Mouse (Mus musculus): Measurements from ENCODE around the gene Slc2a12. TPM values are rescaled to one million over a fixed set of nuclear protein-coding genes. Genes with fewer than 3 reads are reported as not detected.

Gene Slc2a12
- polyA plus RNA-seq, 1 experiment from 2014 or later: 3.2 TPM

DNA sequence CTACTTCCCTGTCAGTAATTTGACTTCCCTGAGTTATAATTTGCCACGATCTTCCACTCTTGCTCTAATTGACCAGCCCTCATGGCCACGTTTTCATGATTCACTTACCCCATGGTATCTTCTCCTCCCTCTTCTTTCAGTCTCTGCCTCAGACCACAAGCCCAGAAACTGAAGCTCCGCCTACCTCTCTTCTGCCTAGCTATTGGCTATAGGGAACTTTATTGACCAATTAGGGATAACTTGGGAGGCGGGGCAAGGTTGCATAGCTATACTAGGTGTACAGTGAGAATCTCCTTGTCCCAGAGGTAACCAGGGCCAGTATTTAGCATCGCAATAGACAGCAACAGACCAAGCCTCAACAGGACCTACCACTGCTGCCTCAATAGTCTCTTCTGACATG, 31.5 kb upstream of the Slc2a12 start:
- DNase-seq (ENCODE audit: low spot score): no peak

GRCm38 (mm10) chr10:22614554-22614953, 30.3 kb upstream of the Slc2a12 start:
- 90% methylated on average over 8 of the region's 8 CpGs for WGBS
- no peak overlapping the region for H3K4me3 ChIP-seq (ENCODE audit: low read depth, low read length)
- no peaks in the 10 kb centered on the region for H3K27me3 ChIP-seq (replicated peaks; ENCODE audit: insufficient read depth, low read length)
- ATAC-seq (no peak), DNase-seq (ENCODE audit: low spot score) (no peak)
- H3K36me3 ChIP-seq (ENCODE audit: insufficient read depth, low read length): no peaks in the 10 kb centered on the region
- H3K9ac ChIP-seq (replicated peaks; ENCODE audit: low read depth): no peak overlapping the region
- H3K4me2 ChIP-seq (replicated peaks; ENCODE audit: low read depth, low read length): no peak overlapping the region
- TF ChIP-seq CTCF (IDR thresholded peaks at IDR 0.05) (no peak), EP300 (IDR thresholded peaks at IDR 0.05) (no peak)
- no peaks in the 10 kb centered on the region for H3K4me1 ChIP-seq (ENCODE audit: insufficient read depth, low read depth, low read length)
- H3K9me3 ChIP-seq (ENCODE audit: low read length): no peaks in the 10 kb centered on the region
- no peak overlapping the region for H3K27ac ChIP-seq (ENCODE audit: low read length)

More for the DNA sequence above, 31.5 kb upstream of the Slc2a12 start:
- Histone ChIP-seq H3K27me3 (replicated peaks; ENCODE audit: insufficient read depth, low read length) (no peaks in the 10 kb centered on the region), H3K9me3 (ENCODE audit: low read length) (no peaks in the 10 kb centered on the region), H3K9ac (replicated peaks; ENCODE audit: low read depth) (no peak overlapping the region), H3K27ac (ENCODE audit: low read length) (no peak overlapping the region), H3K36me3 (ENCODE audit: insufficient read depth, low read length) (no peaks in the 10 kb centered on the region), H3K4me3 (ENCODE audit: low read depth, low read length) (no peak overlapping the region), H3K4me2 (replicated peaks; ENCODE audit: low read depth, low read length) (no peak overlapping the region), H3K4me1 (ENCODE audit: insufficient read depth, low read depth, low read length) (no peaks in the 10 kb centered on the region)
- 84% methylated on average over 5 of the region's 5 CpGs for WGBS
- no peak for TF ChIP-seq CTCF (IDR thresholded peaks at IDR 0.05)
- TF ChIP-seq EP300 (IDR thresholded peaks at IDR 0.05): no peak
- no peak for ATAC-seq

- peak; percentile 26 for DNase-seq (ENCODE audit: low spot score)
- H3K36me3 ChIP-seq (ENCODE audit: insufficient read depth, low read length): no peaks in the 10 kb centered on the region
- H3K4me3 ChIP-seq (ENCODE audit: low read depth, low read length): no peak overlapping the region
- H3K27me3 ChIP-seq (replicated peaks; ENCODE audit: insufficient read depth, low read length): no peaks in the 10 kb centered on the region
- no peak overlapping the region for H3K9ac ChIP-seq (replicated peaks; ENCODE audit: low read depth)
- 37% methylated on average over 10 of the region's 10 CpGs for WGBS
- no peak for TF ChIP-seq CTCF (IDR thresholded peaks at IDR 0.05)
- no peak for TF ChIP-seq EP300 (IDR thresholded peaks at IDR 0.05)
- ATAC-seq: no peak
- H3K9me3 ChIP-seq (ENCODE audit: low read length): 0 out of 2 replicates have a peak, but pooled peaks cover 4% of the 10 kb centered on the region
- no peak overlapping the region for H3K27ac ChIP-seq (ENCODE audit: low read length)
- no peaks in the 10 kb centered on the region for H3K4me1 ChIP-seq (ENCODE audit: insufficient read depth, low read depth, low read length)
- H3K4me2 ChIP-seq (replicated peaks; ENCODE audit: low read depth, low read length): no peak overlapping the region
Measured at GRCm38 (mm10) chr10:22615309-22615708, 29.5 kb upstream of the Slc2a12 start.

DNA sequence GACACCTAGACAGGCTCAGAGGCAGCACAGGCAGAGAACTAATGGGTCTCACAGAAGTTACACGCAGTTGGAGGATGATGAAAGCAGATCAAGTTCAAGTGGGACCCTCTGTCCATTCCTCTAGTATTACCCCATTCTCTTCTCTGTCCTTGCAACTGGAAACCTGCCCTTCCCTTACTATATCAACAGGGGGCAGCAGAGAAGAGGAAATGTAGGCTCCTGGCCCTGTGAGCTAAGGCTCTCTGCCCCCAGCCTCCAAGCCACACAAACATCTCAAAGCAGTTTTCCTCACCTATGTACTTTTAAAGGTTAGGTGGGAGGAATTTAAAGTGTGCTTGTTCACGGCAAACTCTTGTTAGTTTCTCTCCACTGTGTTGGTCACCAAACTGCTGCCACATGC, 26.0 kb upstream of the Slc2a12 start:
- H3K4me1 ChIP-seq (ENCODE audit: insufficient read depth, low read depth, low read length): no peaks in the 10 kb centered on the region
- 0 out of 2 replicates have a peak, but pooled peaks cover 4% of the 10 kb centered on the region for H3K9me3 ChIP-seq (ENCODE audit: low read length)
- no peak overlapping the region for H3K4me3 ChIP-seq (ENCODE audit: low read depth, low read length)
- no peaks in the 10 kb centered on the region for H3K36me3 ChIP-seq (ENCODE audit: insufficient read depth, low read length)
- DNase-seq (ENCODE audit: low spot score): peak; percentile 38
- no peaks in the 10 kb centered on the region for H3K27me3 ChIP-seq (replicated peaks; ENCODE audit: insufficient read depth, low read length)
- ATAC-seq: peak; percentile 44
- no peak overlapping the region for H3K27ac ChIP-seq (ENCODE audit: low read length)
- H3K9ac ChIP-seq (replicated peaks; ENCODE audit: low read depth): no peak overlapping the region
- peak; percentile 74 for TF ChIP-seq CTCF (IDR thresholded peaks at IDR 0.05)
- TF ChIP-seq EP300 (IDR thresholded peaks at IDR 0.05): no peak
- no peak overlapping the region for H3K4me2 ChIP-seq (replicated peaks; ENCODE audit: low read depth, low read length)
- 59% methylated on average over 2 of the region's 2 CpGs for WGBS

DNA sequence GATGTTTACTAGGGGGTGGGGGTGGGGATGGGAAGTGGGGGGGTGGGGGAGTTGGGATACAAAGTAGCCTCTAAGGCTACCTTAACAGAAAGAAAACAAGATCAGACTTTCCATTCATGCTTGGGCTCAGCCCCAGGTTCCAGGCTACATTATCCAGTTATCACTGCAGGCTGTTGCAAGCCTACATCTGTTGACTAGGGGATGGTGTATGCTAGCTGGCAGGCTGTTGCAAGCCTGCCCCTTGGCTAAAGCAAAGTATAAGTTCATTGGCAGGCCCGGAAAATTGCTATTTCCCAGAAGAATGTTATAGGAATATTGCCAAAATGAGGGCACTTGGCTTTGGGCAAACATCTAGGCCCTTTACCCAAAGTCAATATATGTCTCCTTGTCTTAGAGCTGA, 16.0 kb upstream of the Slc2a12 start:
- ATAC-seq (no peak), DNase-seq (ENCODE audit: low spot score) (no peak)
- Histone ChIP-seq H3K4me1 (ENCODE audit: insufficient read depth, low read depth, low read length) (no peaks in the 10 kb centered on the region), H3K4me2 (replicated peaks; ENCODE audit: low read depth, low read length) (no peak overlapping the region), H3K9ac (replicated peaks; ENCODE audit: low read depth) (no peak overlapping the region), H3K27ac (ENCODE audit: low read length) (no peak overlapping the region), H3K9me3 (ENCODE audit: low read length) (no peaks in the 10 kb centered on the region), H3K36me3 (ENCODE audit: insufficient read depth, low read length) (no peaks in the 10 kb centered on the region), H3K4me3 (ENCODE audit: low read depth, low read length) (no peak overlapping the region), H3K27me3 (replicated peaks; ENCODE audit: insufficient read depth, low read length) (no peaks in the 10 kb centered on the region)
- WGBS: 48% methylated on average over 1 of the region's 1 CpGs
- TF ChIP-seq EP300 (IDR thresholded peaks at IDR 0.05): no peak
- no peak for TF ChIP-seq CTCF (IDR thresholded peaks at IDR 0.05)

- DNase-seq (ENCODE audit: low spot score): no peak
- Histone ChIP-seq H3K36me3 (ENCODE audit: insufficient read depth, low read length) (no peaks in the 10 kb centered on the region), H3K9ac (replicated peaks; ENCODE audit: low read depth) (no peak overlapping the region), H3K27me3 (replicated peaks; ENCODE audit: insufficient read depth, low read length) (no peaks in the 10 kb centered on the region), H3K27ac (ENCODE audit: low read length) (no peak overlapping the region), H3K4me3 (ENCODE audit: low read depth, low read length) (no peak overlapping the region), H3K4me2 (replicated peaks; ENCODE audit: low read depth, low read length) (no peak overlapping the region), H3K4me1 (ENCODE audit: insufficient read depth, low read depth, low read length) (no peaks in the 10 kb centered on the region), H3K9me3 (ENCODE audit: low read length) (no peaks in the 10 kb centered on the region)
- ATAC-seq: no peak
- TF ChIP-seq CTCF (IDR thresholded peaks at IDR 0.05) (no peak), EP300 (IDR thresholded peaks at IDR 0.05) (no peak)
- WGBS: 53% methylated on average over 4 of the region's 4 CpGs
Measured at GRCm38 (mm10) chr10:22631103-22631502, 13.7 kb upstream of the Slc2a12 start.

DNA sequence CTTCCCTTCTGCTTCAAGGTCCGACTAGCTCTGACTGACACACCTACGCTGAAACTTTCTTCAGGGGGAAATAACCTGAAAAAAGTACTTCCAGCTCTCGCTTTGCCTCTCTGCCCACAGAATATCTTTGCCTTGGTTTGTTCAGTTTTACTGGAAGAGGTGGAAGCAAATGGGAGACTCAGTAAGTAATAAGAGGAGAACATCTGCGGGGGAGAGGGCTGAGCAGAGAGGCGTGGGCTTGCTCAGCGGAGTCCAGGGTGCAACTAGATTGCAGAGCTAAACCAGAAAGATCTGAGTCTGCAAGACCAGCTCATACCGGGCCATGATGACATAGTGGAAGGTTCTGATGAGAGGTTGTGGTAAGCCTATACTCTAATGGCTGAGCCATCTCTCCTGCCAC, 13.3 kb upstream of the Slc2a12 start:
- TF ChIP-seq EP300 (IDR thresholded peaks at IDR 0.05): no peak
- no peak for TF ChIP-seq CTCF (IDR thresholded peaks at IDR 0.05)
- no peak for DNase-seq (ENCODE audit: low spot score)
- WGBS: 81% methylated on average over 7 of the region's 7 CpGs
- Histone ChIP-seq H3K4me2 (replicated peaks; ENCODE audit: low read depth, low read length) (no peak overlapping the region), H3K27ac (ENCODE audit: low read length) (no peak overlapping the region), H3K9me3 (ENCODE audit: low read length) (no peaks in the 10 kb centered on the region), H3K4me1 (ENCODE audit: insufficient read depth, low read depth, low read length) (no peaks in the 10 kb centered on the region), H3K27me3 (replicated peaks; ENCODE audit: insufficient read depth, low read length) (no peaks in the 10 kb centered on the region), H3K9ac (replicated peaks; ENCODE audit: low read depth) (no peak overlapping the region), H3K4me3 (ENCODE audit: low read depth, low read length) (no peak overlapping the region), H3K36me3 (ENCODE audit: insufficient read depth, low read length) (no peaks in the 10 kb centered on the region)
- no peak for ATAC-seq

Measured in lung, postnatal 0 days (tissue).